Mouse (Mus musculus): Measurements from ENCODE around the gene Acadm.

Gene Acadm

GRCm38 (mm10) chr3:153944335-153944990, at the start of gene Acadm:
Acadm (minus strand) TSS chr3:153944632.
- peak; percentile 97 to 99 for DNase-seq (ENCODE audit: low spot score in 2 of 2)

- DNase-seq (ENCODE audit: low spot score in 2 of 2) = no peak
These were observed 40.3 kb upstream of the Acadm start for GRCm38 (mm10) chr3:153984428-153985340.

- no peak for DNase-seq (ENCODE audit: low spot score in 2 of 2)
These were observed 36.2 kb upstream of the Acadm start for GRCm38 (mm10) chr3:153980611-153981010.

- DNase-seq (ENCODE audit: low spot score in 2 of 2) = no peak
These were observed 31.4 kb upstream of the Acadm start for GRCm38 (mm10) chr3:153975791-153976190.

- no peak for DNase-seq (ENCODE audit: low spot score in 2 of 2)
These were observed 30.6 kb upstream of the Acadm start for GRCm38 (mm10) chr3:153975060-153975459.

GRCm38 (mm10) chr3:153973949-153974760, 29.7 kb upstream of the Acadm start:
- DNase-seq (ENCODE audit: low spot score in 2 of 2) = no peak

- DNase-seq (ENCODE audit: low spot score in 2 of 2) = no peak
These were observed 28.9 kb upstream of the Acadm start, which contains the start of gene Slc44a5 for GRCm38 (mm10) chr3:153973171-153973948. Slc44a5 (plus strand) TSS chr3:153973436.

GRCm38 (mm10) chr3:153969451-153969850, 25.0 kb upstream of the Acadm start:
- DNase-seq (ENCODE audit: low spot score in 2 of 2) = no peak

GRCm38 (mm10) chr3:153968549-153968948, 24.1 kb upstream of the Acadm start:
- no peak for DNase-seq (ENCODE audit: low spot score in 2 of 2)

GRCm38 (mm10) chr3:153967447-153967846, 23.0 kb upstream of the Acadm start:
- DNase-seq (ENCODE audit: low spot score in 2 of 2) = no peak

GRCm38 (mm10) chr3:153961632-153962389, 17.4 kb upstream of the Acadm start:
- no peak for DNase-seq (ENCODE audit: low spot score in 2 of 2)

GRCm38 (mm10) chr3:153960884-153961283, 16.5 kb upstream of the Acadm start:
- no peak for DNase-seq (ENCODE audit: low spot score in 2 of 2)

- DNase-seq (ENCODE audit: low spot score in 2 of 2) = no peak
These were observed 15.3 kb upstream of the Acadm start for GRCm38 (mm10) chr3:153959731-153960207.

GRCm38 (mm10) chr3:153959035-153959730, 14.8 kb upstream of the Acadm start:
- DNase-seq (ENCODE audit: low spot score in 2 of 2) = no peak

- DNase-seq (ENCODE audit: low spot score in 2 of 2) = no peak
These were observed 13.5 kb upstream of the Acadm start for GRCm38 (mm10) chr3:153957916-153958315.

- no peak for DNase-seq (ENCODE audit: low spot score in 2 of 2)
These were observed 3.7 kb upstream of the Acadm start for GRCm38 (mm10) chr3:153948176-153948575.

GRCm38 (mm10) chr3:153947271-153947670, 2.8 kb upstream of the Acadm start:
- DNase-seq (ENCODE audit: low spot score in 2 of 2) = no peak

GRCm38 (mm10) chr3:153943901-153944334, 514 bp downstream of the Acadm start:
- no peak for DNase-seq (ENCODE audit: low spot score in 2 of 2)

GRCm38 (mm10) chr3:153943003-153943640, 1.3 kb downstream of the Acadm start:
- DNase-seq (ENCODE audit: low spot score in 2 of 2) = no peak

All from urinary bladder, postnatal 36 days (tissue).